Mouse (Mus musculus) induced T-regulatory cell, adult 2 months (primary cell): ENCODE measurements around the gene Jund.

Experiments used
- DNase-seq: peaks from one replicate; pipeline ENCODE4 v3.0.0-alpha.2; 2012; ENCODE audit warnings: low read depth

The Jund gene

GRCm38 (mm10) chr8:70698310-70699109 is at the start of gene Jund:
Gene Jund, plus strand, starts transcription at chr8:70698949.
- peak; percentile 100 for DNase-seq

- DNase-seq: no peak
These were observed 49.4 kb upstream of the Jund start for GRCm38 (mm10) chr8:70649324-70649723.

- no peak for DNase-seq
These were observed 48.4 kb upstream of the Jund start for GRCm38 (mm10) chr8:70650351-70650750.

GRCm38 (mm10) chr8:70653226-70653625 is 45.5 kb upstream of the Jund start:
- DNase-seq: peak; percentile 88

GRCm38 (mm10) chr8:70654121-70654520 is 44.6 kb upstream of the Jund start:
- DNase-seq: no peak

- no peak for DNase-seq
These were observed 43.3 kb upstream of the Jund start for GRCm38 (mm10) chr8:70655469-70655868.

- DNase-seq: no peak
These were observed 42.5 kb upstream of the Jund start for GRCm38 (mm10) chr8:70656193-70656790.

- no peak for DNase-seq
These were observed 41.5 kb upstream of the Jund start for GRCm38 (mm10) chr8:70657214-70657613.

GRCm38 (mm10) chr8:70657739-70658138 is 41.0 kb upstream of the Jund start:
- no peak for DNase-seq

GRCm38 (mm10) chr8:70658897-70659603 is 39.7 kb upstream of the Jund start:
- no peak for DNase-seq

GRCm38 (mm10) chr8:70659604-70660272 is 39.0 kb upstream of the Jund start:
- DNase-seq: peak; percentile 85

- peak; percentile 76 for DNase-seq
These were observed 38.5 kb upstream of the Jund start, which contains the start of gene Pgpep1 for GRCm38 (mm10) chr8:70660273-70660725. Gene Pgpep1, minus strand, starts transcription at chr8:70660388.

- DNase-seq: no peak
These were observed 35.1 kb upstream of the Jund start for GRCm38 (mm10) chr8:70663691-70664090.

GRCm38 (mm10) chr8:70664631-70665030 is 34.1 kb upstream of the Jund start:
- no peak for DNase-seq

- DNase-seq: no peak
These were observed 33.1 kb upstream of the Jund start for GRCm38 (mm10) chr8:70665599-70665998.

GRCm38 (mm10) chr8:70667071-70667470 is 31.7 kb upstream of the Jund start:
- DNase-seq: no peak

- DNase-seq: no peak
These were observed 27.0 kb upstream of the Jund start for GRCm38 (mm10) chr8:70671615-70672324.

- DNase-seq: no peak
These were observed 26.2 kb upstream of the Jund start for GRCm38 (mm10) chr8:70672325-70673078.

GRCm38 (mm10) chr8:70673079-70673856 is 25.5 kb upstream of the Jund start, which contains the start of gene Lsm4:
Gene Lsm4, plus strand, starts transcription at chr8:70673248.
- DNase-seq: peak; percentile 100

GRCm38 (mm10) chr8:70674109-70674508 is 24.6 kb upstream of the Jund start:
- no peak for DNase-seq
